Mouse (Mus musculus) lung, embryonic 16.5 days (tissue): ENCODE measurements at regions not wholly inside any gene's neighbourhood (a gene's known extent, or its start where the extent isn't known, plus 50 kb on each side); places are given as distances from the start of the nearest gene placed in this dataset.

Source experiments
- ATAC-seq: fragments of 200-750 bp; cut with Nextera tagmentation; 2 replicates; pipeline ENCODE4 v1.8.0; 2017; ENCODE audit warnings: low read depth, mild to moderate bottlenecking, moderate library complexity
- H3K27ac ChIP-seq: fragments of 300-500 bp; sonication (generic); 2 replicates; pipeline ENCODE4 v1.5.1; 2014; ENCODE audit warnings: mild to moderate bottlenecking, control low read depth, low read length
- H3K27me3 ChIP-seq: fragments of 300-500 bp; sonication (generic); 2 replicates; pipeline ENCODE4 v1.6.1; 2014; ENCODE audit warnings: low read depth, low read length, mixed read lengths; ENCODE audit not compliant: control insufficient read depth, insufficient read depth
- H3K36me3 ChIP-seq: fragments of 300-500 bp; sonication (generic); 2 replicates; pipeline ENCODE4 v1.6.1; 2014; ENCODE audit warnings: low read length; ENCODE audit not compliant: control insufficient read depth, insufficient read depth
- H3K4me1 ChIP-seq: fragments of 300-500 bp; sonication (generic); replicated peaks from 2 replicates; pipeline ENCODE4 v1.6.1; 2014; ENCODE audit warnings: low read length, mixed read lengths; ENCODE audit not compliant: control insufficient read depth, insufficient read depth
- H3K4me2 ChIP-seq: fragments of 300-500 bp; sonication (generic); 2 replicates; pipeline ENCODE4 v1.6.1; 2014; ENCODE audit warnings: low read depth, low read length, control low read depth
- H3K4me3 ChIP-seq: fragments of 300-500 bp; sonication (generic); 2 replicates; pipeline ENCODE4 v1.5.1; 2014; ENCODE audit warnings: mild to moderate bottlenecking, low read length, control low read depth
- H3K9ac ChIP-seq: fragments of 300-500 bp; sonication (generic); 2 replicates; pipeline ENCODE4 v1.6.1; 2014; ENCODE audit warnings: low read length, control low read depth
- H3K9me3 ChIP-seq: fragments of 300-500 bp; sonication (generic); 2 replicates; pipeline ENCODE4 v1.6.1; 2016; ENCODE audit warnings: low read length; ENCODE audit not compliant: control insufficient read depth
- WGBS: fragments of 180-500 bp; shearing (Covaris S2); extraction: QIAGEN DNeasy Blood & Tissue Kit; methylation state at CpG from one replicate; pipeline ENCODE4 v1.1.7; 2014; 5-methylcytosine and 5-hydroxymethylcytosine counted together

GRCm38 (mm10) chr1:35862661-35863060 is 205.5 kb upstream of the Hs6st1 start:
- H3K4me2 ChIP-seq = no peak overlapping the region
- H3K4me3 ChIP-seq = no peak overlapping the region
- no peaks in the 10 kb centered on the region; the same call in 1 of the 2 replicates for H3K4me1 ChIP-seq
- WGBS = 65% methylated on average over 2 of the region's 2 CpGs
- H3K9ac ChIP-seq = no peak overlapping the region
- H3K9me3 ChIP-seq = no peaks in the 10 kb centered on the region
- no peak overlapping the region for H3K27ac ChIP-seq
- H3K36me3 ChIP-seq = no peaks in the 10 kb centered on the region
- ATAC-seq = no peak
- H3K27me3 ChIP-seq = no peaks in the 10 kb centered on the region

- WGBS = 88% methylated on average over 9 of the region's 9 CpGs
These were observed 204.0 kb upstream of the Hs6st1 start for GRCm38 (mm10) chr1:35864246-35864645.

GRCm38 (mm10) chr1:35865263-35865662 is 202.9 kb upstream of the Hs6st1 start:
- H3K9me3 ChIP-seq = no peaks in the 10 kb centered on the region
- no peaks in the 10 kb centered on the region; the same call in 1 of the 2 replicates for H3K4me1 ChIP-seq
- no peaks in the 10 kb centered on the region for H3K27me3 ChIP-seq
- WGBS = 80% methylated on average over 6 of the region's 6 CpGs
- H3K4me3 ChIP-seq = no peak overlapping the region
- no peak overlapping the region for H3K4me2 ChIP-seq
- no peak overlapping the region for H3K27ac ChIP-seq
- no peak for ATAC-seq
- H3K9ac ChIP-seq = no peak overlapping the region
- H3K36me3 ChIP-seq = no peaks in the 10 kb centered on the region

More at GRCm38 (mm10) chr1:35864246-35864645, 204.0 kb upstream of the Hs6st1 start:
- no peaks in the 10 kb centered on the region for H3K9me3 ChIP-seq
- H3K4me2 ChIP-seq = no peak overlapping the region
- no peaks in the 10 kb centered on the region; the same call in 1 of the 2 replicates for H3K4me1 ChIP-seq
- no peak overlapping the region for H3K4me3 ChIP-seq
- ATAC-seq = no peak
- no peaks in the 10 kb centered on the region for H3K27me3 ChIP-seq
- H3K27ac ChIP-seq = no peak overlapping the region
- no peak overlapping the region for H3K9ac ChIP-seq
- no peaks in the 10 kb centered on the region for H3K36me3 ChIP-seq

GRCm38 (mm10) chr1:35866643-35867042 is 201.6 kb upstream of the Hs6st1 start:
- no peaks in the 10 kb centered on the region for H3K27me3 ChIP-seq
- ATAC-seq = no peak
- H3K4me2 ChIP-seq = no peak overlapping the region
- no peaks in the 10 kb centered on the region for H3K36me3 ChIP-seq
- 74% methylated on average over 12 of the region's 12 CpGs for WGBS
- H3K9ac ChIP-seq = no peak overlapping the region
- no peak overlapping the region for H3K27ac ChIP-seq
- H3K4me1 ChIP-seq = no peaks in the 10 kb centered on the region; the same call in 1 of the 2 replicates
- no peaks in the 10 kb centered on the region for H3K9me3 ChIP-seq
- H3K4me3 ChIP-seq = no peak overlapping the region

- Histone ChIP-seq H3K4me2 (no peak overlapping the region), H3K27ac (no peak overlapping the region), H3K9me3 (no peaks in the 10 kb centered on the region), H3K9ac (no peak overlapping the region), H3K4me3 (no peak overlapping the region), H3K36me3 (no peaks in the 10 kb centered on the region), H3K4me1 (no peaks in the 10 kb centered on the region; the same call in 1 of the 2 replicates), H3K27me3 (no peaks in the 10 kb centered on the region)
- peak; percentile 88 for ATAC-seq
- WGBS = 49% methylated on average over 17 of the region's 17 CpGs
These were observed 198.6 kb upstream of the Hs6st1 start for GRCm38 (mm10) chr1:35869381-35870143.

- no peaks in the 10 kb centered on the region for H3K36me3 ChIP-seq
- peaks cover 6% of the 10 kb centered on the region for H3K4me1 ChIP-seq
- H3K27ac ChIP-seq = no peak overlapping the region
- no peak overlapping the region for H3K4me2 ChIP-seq
- WGBS = 80% methylated on average over 9 of the region's 9 CpGs
- H3K27me3 ChIP-seq = no peaks in the 10 kb centered on the region
- H3K9me3 ChIP-seq = no peaks in the 10 kb centered on the region
- H3K9ac ChIP-seq = no peak overlapping the region
- ATAC-seq = no peak
- H3K4me3 ChIP-seq = no peak overlapping the region
These were observed 197.9 kb upstream of the Hs6st1 start for GRCm38 (mm10) chr1:35870144-35870827.

GRCm38 (mm10) chr1:35873038-35873437 is 195.2 kb upstream of the Hs6st1 start:
- Histone ChIP-seq H3K27ac (no peak overlapping the region), H3K9ac (no peak overlapping the region), H3K4me3 (no peak overlapping the region), H3K27me3 (no peaks in the 10 kb centered on the region), H3K4me2 (no peak overlapping the region), H3K9me3 (no peaks in the 10 kb centered on the region), H3K4me1 (peaks cover 14% of the 10 kb centered on the region), H3K36me3 (no peaks in the 10 kb centered on the region)
- WGBS = 82% methylated on average over 2 of the region's 2 CpGs
- no peak for ATAC-seq

- WGBS = 13% methylated on average over 11 of the region's 11 CpGs
- no peak overlapping the region for H3K4me3 ChIP-seq
- H3K9me3 ChIP-seq = no peaks in the 10 kb centered on the region
- no peak overlapping the region for H3K4me2 ChIP-seq
- no peaks in the 10 kb centered on the region for H3K36me3 ChIP-seq
- peak overlapping the region; percentile 64 for H3K27ac ChIP-seq
- H3K9ac ChIP-seq = no peak overlapping the region; the same call in 1 of the 2 replicates
- peaks cover 22% of the 10 kb centered on the region for H3K4me1 ChIP-seq
- peak; percentile 36; the same call in 1 of the 2 replicates for ATAC-seq
- no peaks in the 10 kb centered on the region for H3K27me3 ChIP-seq
These were observed 192.9 kb upstream of the Hs6st1 start for GRCm38 (mm10) chr1:35875210-35875811.

- H3K4me3 ChIP-seq = no peak overlapping the region
- WGBS = 67% methylated on average over 4 of the region's 4 CpGs
These were observed 189.8 kb upstream of the Hs6st1 start for GRCm38 (mm10) chr1:35878426-35878825.

More at GRCm38 (mm10) chr1:35878426-35878825, 189.8 kb upstream of the Hs6st1 start:
- no peak overlapping the region for H3K27ac ChIP-seq
- H3K4me2 ChIP-seq = no peak overlapping the region
- H3K9ac ChIP-seq = no peak overlapping the region
- no peaks in the 10 kb centered on the region for H3K27me3 ChIP-seq
- H3K36me3 ChIP-seq = no peaks in the 10 kb centered on the region
- no peaks in the 10 kb centered on the region for H3K9me3 ChIP-seq
- ATAC-seq = no peak
- peaks cover 22% of the 10 kb centered on the region for H3K4me1 ChIP-seq
